Mouse (Mus musculus): Measurements from ENCODE around the gene Mob3a. TPM values are rescaled to one million over a fixed set of nuclear protein-coding genes. Genes with fewer than 3 reads are reported as not detected.

Gene Mob3a
- polyA plus RNA-seq, 1 experiment from 2014 or later, result 54.7 TPM

DNA sequence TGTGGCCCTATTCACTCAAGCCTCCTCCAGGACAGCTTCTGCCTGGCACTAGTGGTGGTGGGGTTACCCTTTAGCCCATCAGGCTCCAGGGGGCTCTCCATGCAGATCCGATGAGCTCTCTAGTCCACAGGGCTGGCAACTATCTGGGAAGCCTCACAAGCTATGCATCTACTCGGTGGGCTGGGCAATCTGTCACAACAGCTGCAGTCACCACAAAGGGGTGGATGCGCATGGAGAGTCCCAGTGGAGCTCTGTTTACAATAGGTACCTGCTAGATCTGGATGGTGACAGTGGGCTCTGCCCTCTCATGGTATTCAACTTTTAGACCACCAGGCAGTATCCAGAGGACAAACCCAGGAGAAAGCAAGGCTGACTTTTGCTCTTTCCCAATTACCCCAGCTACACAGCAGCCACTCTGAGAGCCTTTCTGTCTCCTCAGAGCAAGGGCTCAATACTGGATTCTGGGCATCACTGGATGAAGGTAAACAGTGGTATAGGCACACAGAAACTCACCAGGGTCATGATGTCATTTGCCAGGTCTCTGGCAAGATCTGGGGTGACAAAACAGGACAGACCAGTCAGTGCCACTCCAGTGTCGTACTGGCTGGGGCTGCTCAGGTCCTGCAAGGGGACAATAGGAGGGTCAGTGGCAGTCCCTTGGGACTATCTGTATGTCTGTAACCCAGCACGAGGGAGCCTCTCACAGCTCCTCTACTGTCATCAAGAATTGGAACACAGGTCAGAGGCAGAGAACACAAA is 25.8 kb upstream of the Mob3a start:
- H3K27me3 ChIP-seq (ENCODE audit: poor library complexity, severe bottlenecking), result no peaks in the 10 kb centered on the region
- no peaks in the 10 kb centered on the region for H3K4me1 ChIP-seq
- 0 out of 2 replicates have a peak overlapping the region, but pooled peaks have one; percentile 1 for H3K4me3 ChIP-seq
- WGBS, result 86% methylated on average over 5 of the region's 5 CpGs
- DNase-seq (ENCODE audit: extremely low spot score, low spot score), result no peak
- H3K36me3 ChIP-seq (replicated peaks), result peaks cover 100% of the 10 kb centered on the region
- H3K9me3 ChIP-seq, result no peaks in the 10 kb centered on the region
- H3K27ac ChIP-seq, result no peak overlapping the region

DNA sequence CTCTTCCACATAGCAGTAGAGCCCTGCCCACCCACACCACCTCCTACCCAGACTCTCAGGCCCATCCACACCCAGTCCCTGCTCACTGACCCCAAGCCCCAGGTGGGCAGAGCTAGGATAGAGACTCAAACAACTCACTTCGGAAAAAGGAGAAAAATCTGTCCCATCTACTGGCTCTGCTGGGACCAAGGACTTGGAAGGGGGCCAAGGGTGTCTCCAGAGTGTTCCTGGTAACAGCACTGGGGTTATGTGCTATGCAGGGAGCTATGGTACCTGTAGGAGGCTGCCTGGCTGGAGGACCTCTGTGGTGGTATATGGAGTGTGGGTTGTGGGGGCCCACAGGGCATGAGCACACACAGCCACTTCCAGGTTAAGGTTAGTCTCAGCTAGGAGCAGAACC is 15.5 kb upstream of the Mob3a start:
- 89% methylated on average over 1 of the region's 1 CpGs for WGBS
- Histone ChIP-seq H3K4me3 (no peak overlapping the region), H3K27me3 (ENCODE audit: poor library complexity, severe bottlenecking) (no peaks in the 10 kb centered on the region), H3K9me3 (no peaks in the 10 kb centered on the region), H3K4me1 (no peaks in the 10 kb centered on the region), H3K27ac (no peak overlapping the region), H3K36me3 (replicated peaks) (peaks cover 100% of the 10 kb centered on the region)
- DNase-seq (ENCODE audit: extremely low spot score, low spot score), result no peak

DNA sequence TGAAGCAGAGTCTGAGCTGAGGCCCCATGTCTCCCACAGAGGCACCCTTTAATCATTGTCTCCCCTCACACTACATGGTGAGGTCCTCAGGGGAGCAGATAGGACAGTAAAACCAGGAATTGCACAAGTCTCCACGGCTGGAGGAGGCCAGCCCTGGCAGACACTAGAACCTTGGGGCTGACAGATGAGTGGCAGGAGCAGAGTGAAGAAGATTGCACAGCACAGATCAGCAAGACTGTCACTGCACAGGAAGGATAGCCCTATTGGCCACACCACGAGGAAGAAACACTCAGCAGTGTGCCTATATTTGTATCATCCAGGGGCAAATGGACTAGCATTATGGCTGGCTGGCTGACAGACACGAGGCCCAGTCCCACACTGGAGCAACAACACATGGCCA is 9.1 kb upstream of the Mob3a start:
- 90% methylated on average over 3 of the region's 3 CpGs for WGBS
- Histone ChIP-seq H3K4me3 (no peak overlapping the region), H3K9me3 (no peaks in the 10 kb centered on the region), H3K27me3 (ENCODE audit: poor library complexity, severe bottlenecking) (no peaks in the 10 kb centered on the region), H3K27ac (no peak overlapping the region), H3K4me1 (no peaks in the 10 kb centered on the region), H3K36me3 (replicated peaks) (peaks cover 100% of the 10 kb centered on the region)
- DNase-seq (ENCODE audit: extremely low spot score, low spot score), result no peak

DNA sequence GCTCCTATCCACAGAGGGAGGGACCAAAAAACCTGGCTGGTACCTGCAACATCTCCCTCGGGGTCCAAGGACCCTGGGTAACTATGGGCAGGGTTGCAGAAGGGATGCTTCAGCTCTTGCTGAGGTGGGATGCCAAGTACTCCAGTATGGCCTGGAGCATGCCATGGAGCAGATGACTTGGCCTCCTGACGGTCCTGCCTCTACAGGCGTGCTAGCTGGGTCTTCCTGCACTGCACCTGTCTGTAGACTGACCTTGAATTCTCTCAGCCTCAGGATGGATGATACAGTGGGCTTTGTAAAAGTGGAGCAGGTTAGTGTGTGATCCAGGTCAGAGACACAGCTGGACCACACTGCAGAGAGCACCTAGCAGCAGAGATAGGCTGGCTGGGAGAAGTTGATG is 3.7 kb upstream of the Mob3a start:
- DNase-seq (ENCODE audit: extremely low spot score, low spot score), result no peak
- H3K9me3 ChIP-seq, result no peaks in the 10 kb centered on the region
- no peaks in the 10 kb centered on the region for H3K27me3 ChIP-seq (ENCODE audit: poor library complexity, severe bottlenecking)
- peaks cover 36% of the 10 kb centered on the region for H3K4me1 ChIP-seq
- peaks cover 57% of the 10 kb centered on the region for H3K36me3 ChIP-seq (replicated peaks)
- no peak overlapping the region for H3K4me3 ChIP-seq
- 72% methylated on average over 3 of the region's 3 CpGs for whole genome bisulfite sequencing
- H3K27ac ChIP-seq, result no peak overlapping the region

DNA sequence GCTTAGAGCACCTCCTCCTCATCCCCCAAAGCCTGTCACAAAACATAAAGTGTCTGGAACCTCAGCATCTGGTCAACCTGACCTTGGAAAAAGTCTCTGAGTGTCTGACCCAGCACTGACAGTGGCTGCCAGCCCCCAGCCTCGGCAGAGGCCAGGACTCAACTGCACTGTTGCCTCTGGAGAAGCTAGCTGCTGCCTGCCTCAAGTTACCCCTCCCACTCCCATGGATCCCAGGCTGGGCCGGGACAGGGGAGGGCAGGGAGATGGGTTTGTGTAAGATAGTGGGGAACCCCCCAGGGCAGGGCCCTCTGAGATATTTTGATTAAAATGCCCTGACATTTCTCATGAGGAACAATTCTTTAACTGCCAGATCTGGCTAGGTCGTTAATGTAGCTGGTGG is 3.3 kb upstream of the Mob3a start:
- peaks cover 41% of the 10 kb centered on the region for H3K4me1 ChIP-seq
- no peaks in the 10 kb centered on the region for H3K9me3 ChIP-seq
- H3K4me3 ChIP-seq, result peak overlapping the region; percentile 15; the same call in 1 of the 2 replicates
- H3K27me3 ChIP-seq (ENCODE audit: poor library complexity, severe bottlenecking), result no peaks in the 10 kb centered on the region
- 72% methylated on average over 3 of the region's 3 CpGs for WGBS
- peaks cover 52% of the 10 kb centered on the region for H3K36me3 ChIP-seq (replicated peaks)
- no peak for DNase-seq (ENCODE audit: extremely low spot score, low spot score)
- no peak overlapping the region for H3K27ac ChIP-seq

DNA sequence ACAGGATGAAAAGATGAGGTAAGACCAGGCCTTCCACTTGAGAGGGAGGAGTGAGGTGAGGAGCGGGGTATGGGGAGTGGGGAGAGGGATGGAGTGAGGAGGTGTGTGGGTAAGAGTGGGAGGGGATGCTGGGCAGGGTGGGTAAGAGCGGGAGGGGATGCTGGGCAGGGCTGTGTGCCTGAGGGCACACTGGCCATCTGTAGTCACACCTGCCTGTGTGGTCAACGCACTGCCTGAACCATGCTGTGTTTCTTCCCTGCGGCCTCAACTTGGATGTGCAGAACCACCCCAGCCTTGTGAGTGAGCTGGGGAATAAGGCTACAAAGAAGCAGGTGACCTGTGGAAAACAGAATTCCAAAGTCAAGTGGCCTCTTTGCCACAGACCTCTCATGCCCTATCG is 2.6 kb upstream of the Mob3a start:
- 87% methylated on average over 5 of the region's 5 CpGs for WGBS
- Histone ChIP-seq H3K36me3 (replicated peaks) (peaks cover 46% of the 10 kb centered on the region), H3K4me1 (peaks cover 43% of the 10 kb centered on the region), H3K4me3 (peak overlapping the region; percentile 15; the same call in 1 of the 2 replicates), H3K27me3 (ENCODE audit: poor library complexity, severe bottlenecking) (no peaks in the 10 kb centered on the region), H3K27ac (no peak overlapping the region), H3K9me3 (no peaks in the 10 kb centered on the region)
- DNase-seq (ENCODE audit: extremely low spot score, low spot score), result no peak

DNA sequence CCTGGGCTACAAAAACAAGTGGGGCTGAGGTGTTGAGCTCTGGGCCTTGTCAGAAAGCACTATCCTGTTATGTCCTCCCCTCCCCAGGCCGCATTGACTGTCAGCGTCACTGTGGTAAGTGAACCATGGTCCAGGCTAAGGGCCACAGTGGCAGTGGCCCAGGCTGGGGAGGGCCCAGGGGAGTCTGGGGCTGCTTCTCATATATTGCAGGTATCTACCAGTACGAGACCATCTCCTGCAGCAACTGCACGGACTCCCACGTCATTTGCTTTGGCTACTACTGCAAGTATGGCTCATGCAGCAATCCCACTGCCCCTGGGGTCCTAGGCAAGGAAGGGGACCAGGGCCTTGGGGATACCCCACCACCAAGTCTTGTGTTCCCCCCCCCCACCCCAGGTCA is 1.9 kb upstream of the Mob3a start:
- Histone ChIP-seq H3K27ac (peak overlapping the region; percentile 83; the same call in 1 of the 2 replicates), H3K27me3 (ENCODE audit: poor library complexity, severe bottlenecking) (no peaks in the 10 kb centered on the region), H3K4me1 (peaks cover 44% of the 10 kb centered on the region), H3K9me3 (no peaks in the 10 kb centered on the region), H3K4me3 (peak overlapping the region; percentile 64; the same call in 1 of the 2 replicates), H3K36me3 (replicated peaks) (peaks cover 44% of the 10 kb centered on the region)
- DNase-seq (ENCODE audit: extremely low spot score, low spot score), result no peak
- 90% methylated on average over 5 of the region's 5 CpGs for WGBS

DNA sequence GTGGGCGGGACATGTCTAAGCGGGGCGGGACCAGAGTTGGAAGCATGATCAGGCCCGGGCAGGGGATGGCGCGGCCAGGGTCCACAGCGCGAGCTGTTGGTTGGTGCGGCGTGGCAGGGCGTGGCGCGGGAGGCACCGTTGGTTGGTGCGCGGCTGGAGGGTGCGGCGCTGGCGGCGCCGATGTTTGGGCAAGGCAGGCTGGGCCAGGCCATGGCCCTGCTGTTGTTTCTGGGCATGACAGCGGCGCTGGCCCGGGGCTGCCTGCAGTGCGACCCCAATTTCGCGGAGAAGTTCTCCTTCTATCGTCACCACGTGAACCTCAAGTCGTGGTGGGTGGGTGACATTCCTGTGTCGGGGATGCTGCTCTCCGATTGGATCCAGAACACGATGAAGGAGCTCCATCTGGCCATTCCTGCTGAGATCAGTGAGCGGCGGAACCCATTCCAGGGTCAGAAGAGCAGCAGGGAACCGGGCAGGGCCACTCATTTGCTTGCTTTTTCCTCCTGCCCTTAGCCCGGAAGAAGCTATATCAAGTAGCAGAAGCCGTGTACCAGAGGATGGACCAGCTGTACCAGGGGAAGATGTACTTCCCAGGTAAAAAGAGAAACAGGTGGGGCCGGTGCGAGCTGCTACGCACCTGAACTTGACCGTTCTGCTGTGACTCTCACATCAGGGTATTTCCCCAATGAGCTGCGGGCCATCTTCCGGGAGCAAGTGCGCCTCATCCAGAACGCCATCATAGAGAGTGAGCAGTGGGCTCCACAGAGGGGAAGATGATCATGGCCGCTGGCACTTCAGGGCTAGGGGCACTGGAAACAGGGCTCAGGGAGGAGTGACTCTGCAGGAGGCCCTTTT is 986 bp upstream of the Mob3a start:
- H3K9me3 ChIP-seq, result no peaks in the 10 kb centered on the region
- peak overlapping the region; percentile 83 for H3K27ac ChIP-seq
- peak; percentile 94 for DNase-seq (ENCODE audit: extremely low spot score, low spot score)
- 2% methylated on average over 47 of the region's 47 CpGs for WGBS
- H3K4me1 ChIP-seq, result peaks cover 53% of the 10 kb centered on the region
- no peaks in the 10 kb centered on the region for H3K27me3 ChIP-seq (ENCODE audit: poor library complexity, severe bottlenecking)
- peaks cover 44% of the 10 kb centered on the region for H3K36me3 ChIP-seq (replicated peaks)
- H3K4me3 ChIP-seq, result peak overlapping the region; percentile 64

DNA sequence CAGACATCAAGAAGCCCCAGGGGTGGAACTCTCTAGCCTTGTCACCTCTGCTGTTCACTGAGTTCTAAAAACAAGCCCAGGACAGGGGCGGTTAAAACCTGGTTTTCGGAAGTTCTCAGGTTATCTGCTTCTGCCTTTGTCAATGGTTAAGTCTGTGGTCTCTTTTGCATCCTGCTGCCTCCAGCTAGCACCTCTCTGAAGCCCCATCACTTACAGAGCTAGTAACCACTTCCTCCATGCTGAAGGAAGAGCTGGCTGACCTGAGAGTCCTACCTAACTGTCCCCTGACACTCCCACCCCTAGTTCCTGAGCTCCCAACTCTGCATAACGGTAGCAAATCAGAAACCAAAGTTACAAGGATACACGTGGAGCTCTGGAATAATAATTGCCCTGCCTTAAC is 1.0 kb downstream of the Mob3a start:
- DNase-seq (ENCODE audit: extremely low spot score, low spot score), result no peak
- no peaks in the 10 kb centered on the region for H3K27me3 ChIP-seq (ENCODE audit: poor library complexity, severe bottlenecking)
- WGBS, result 51% methylated on average over 4 of the region's 4 CpGs
- peak overlapping the region; percentile 83 for H3K27ac ChIP-seq
- peak overlapping the region; percentile 64 for H3K4me3 ChIP-seq
- peaks cover 30% of the 10 kb centered on the region for H3K36me3 ChIP-seq (replicated peaks)
- H3K9me3 ChIP-seq, result no peaks in the 10 kb centered on the region
- H3K4me1 ChIP-seq, result peaks cover 66% of the 10 kb centered on the region

DNA sequence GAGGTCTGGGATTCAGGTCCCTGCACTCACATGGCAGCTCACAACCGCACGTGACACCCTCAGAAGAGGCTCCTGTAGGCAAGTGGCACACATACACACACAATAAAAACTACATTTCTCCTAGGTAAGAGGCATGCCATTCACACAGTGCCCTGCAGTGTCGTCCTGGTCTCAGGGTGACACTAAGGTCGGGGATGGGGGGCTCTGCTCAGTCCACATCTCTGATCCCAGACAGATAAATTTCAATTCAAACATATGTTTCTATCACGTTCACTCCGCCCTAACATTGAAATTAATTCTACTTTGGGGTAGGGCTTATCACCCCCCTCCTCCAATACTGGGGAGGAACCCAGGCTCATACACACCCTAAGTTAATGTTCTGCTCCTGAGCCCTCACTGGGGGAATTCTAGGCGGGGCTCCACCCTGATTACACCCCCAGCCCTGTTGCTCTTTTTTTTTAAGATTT is 1.7 kb downstream of the Mob3a start:
- H3K9me3 ChIP-seq, result no peaks in the 10 kb centered on the region
- H3K27ac ChIP-seq, result no peak overlapping the region
- WGBS, result 88% methylated on average over 7 of the region's 7 CpGs
- H3K27me3 ChIP-seq (ENCODE audit: poor library complexity, severe bottlenecking), result no peaks in the 10 kb centered on the region
- peak overlapping the region; percentile 64; the same call in 1 of the 2 replicates for H3K4me3 ChIP-seq
- H3K36me3 ChIP-seq (replicated peaks), result peaks cover 26% of the 10 kb centered on the region
- DNase-seq (ENCODE audit: extremely low spot score, low spot score), result no peak
- peaks cover 66% of the 10 kb centered on the region for H3K4me1 ChIP-seq

DNA sequence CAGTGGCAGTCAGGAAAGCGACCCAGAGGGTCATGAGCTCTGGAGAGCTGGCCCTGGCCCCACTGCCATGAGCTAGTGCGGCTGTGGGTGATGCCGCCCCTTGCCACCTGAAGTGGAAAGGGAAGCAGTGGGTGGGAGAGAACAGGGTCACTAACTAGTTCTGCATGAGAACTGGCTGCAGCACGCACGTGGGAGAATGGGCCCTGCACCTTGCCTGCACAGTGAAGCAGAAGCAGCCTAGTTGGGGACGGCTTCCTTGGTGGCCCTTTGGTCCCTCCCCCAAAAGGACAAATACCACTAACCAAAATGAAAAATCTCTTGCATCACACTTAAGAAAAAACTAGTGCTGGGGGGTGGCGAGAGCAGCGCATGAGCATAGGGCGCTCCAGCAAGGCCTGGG is 3.2 kb downstream of the Mob3a start:
- Histone ChIP-seq H3K27me3 (ENCODE audit: poor library complexity, severe bottlenecking) (no peaks in the 10 kb centered on the region), H3K4me1 (peaks cover 55% of the 10 kb centered on the region), H3K4me3 (peak overlapping the region; percentile 7; the same call in 1 of the 2 replicates), H3K36me3 (replicated peaks) (peaks cover 33% of the 10 kb centered on the region), H3K27ac (peak overlapping the region; percentile 45), H3K9me3 (no peaks in the 10 kb centered on the region)
- 90% methylated on average over 9 of the region's 9 CpGs for WGBS
- no peak for DNase-seq (ENCODE audit: extremely low spot score, low spot score)

DNA sequence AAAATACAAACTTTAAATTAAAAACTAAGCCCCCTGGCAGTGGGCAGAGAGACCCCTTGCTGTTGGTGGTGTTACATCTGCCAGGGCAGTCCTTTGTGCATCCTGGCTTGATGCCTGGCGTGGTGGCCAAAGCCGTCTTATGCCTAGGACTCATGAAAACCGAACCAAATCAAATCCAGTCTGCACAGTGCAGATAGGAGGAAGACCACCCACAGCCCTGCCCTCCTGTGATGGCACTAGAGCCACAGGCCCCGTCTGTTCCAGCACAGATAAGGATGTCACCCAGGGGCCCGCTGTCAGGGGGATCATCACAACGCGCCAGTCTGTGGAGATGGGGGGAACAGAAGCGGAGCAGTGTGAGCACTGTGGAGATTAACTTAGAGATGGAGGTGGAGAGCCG is 4.0 kb downstream of the Mob3a start:
- Histone ChIP-seq H3K36me3 (replicated peaks) (peaks cover 34% of the 10 kb centered on the region), H3K27me3 (ENCODE audit: poor library complexity, severe bottlenecking) (no peaks in the 10 kb centered on the region), H3K4me1 (peaks cover 47% of the 10 kb centered on the region), H3K4me3 (0 out of 2 replicates have a peak overlapping the region, but pooled peaks have one; percentile 1), H3K9me3 (no peaks in the 10 kb centered on the region), H3K27ac (peak overlapping the region; percentile 45)
- WGBS, result 85% methylated on average over 9 of the region's 9 CpGs
- DNase-seq (ENCODE audit: extremely low spot score, low spot score), result no peak

DNA sequence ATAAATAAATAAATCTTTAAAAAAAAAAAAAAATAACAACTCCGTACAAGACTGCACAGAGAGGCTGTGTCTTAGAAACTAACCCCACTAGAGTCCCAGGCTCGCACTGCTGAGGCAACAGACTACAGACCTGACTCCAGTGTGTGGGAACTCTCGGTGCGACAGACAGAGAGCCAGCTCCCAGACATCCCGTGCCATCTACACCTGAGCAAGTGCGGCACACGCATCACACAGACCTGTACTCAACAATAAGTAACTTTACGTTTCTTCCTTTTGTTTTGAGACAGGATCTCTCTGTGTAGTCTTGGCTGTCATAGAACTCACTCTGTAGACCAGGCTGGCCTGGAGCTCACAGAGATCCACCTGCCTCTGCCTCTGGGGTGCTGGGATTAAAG is 4.4 kb downstream of the Mob3a start:
- Histone ChIP-seq H3K4me1 (peaks cover 43% of the 10 kb centered on the region), H3K36me3 (replicated peaks) (peaks cover 34% of the 10 kb centered on the region), H3K27me3 (ENCODE audit: poor library complexity, severe bottlenecking) (no peaks in the 10 kb centered on the region), H3K27ac (no peak overlapping the region), H3K9me3 (no peaks in the 10 kb centered on the region), H3K4me3 (0 out of 2 replicates have a peak overlapping the region, but pooled peaks have one; percentile 1)
- 93% methylated on average over 8 of the region's 8 CpGs for WGBS
- no peak for DNase-seq (ENCODE audit: extremely low spot score, low spot score)

Measured in forebrain, embryonic 10.5 days (tissue).